Mouse (Mus musculus) limb, embryonic 11.5 days (tissue): ENCODE results near the gene Zfp518b. TPM values are rescaled to one million over a fixed set of nuclear protein-coding genes. Genes with fewer than 3 reads are reported as not detected.

Experiments
- ATAC-seq: fragments of 200-750 bp; cut with Nextera tagmentation; 2 replicates; pipeline ENCODE4 v1.8.0; 2017; ENCODE audit warnings: low read depth; ENCODE audit not compliant: insufficient number of reproducible peaks, low FRiP score, low TSS enrichment
- DNase-seq: peaks from one replicate; pipeline ENCODE4 v3.0.0-alpha.2; 2015; ENCODE audit warnings: low spot score
- H3K27ac ChIP-seq: fragments of 300-500 bp; sonication (generic); replicated peaks from 2 replicates; pipeline ENCODE4 v1.5.1; 2014; ENCODE audit warnings: low read depth, mild to moderate bottlenecking, low read length
- H3K27me3 ChIP-seq: fragments of 300-500 bp; sonication (generic); 2 replicates; pipeline ENCODE4 v1.6.1; 2014; ENCODE audit warnings: mild to moderate bottlenecking, low read length, mixed read lengths; ENCODE audit not compliant: control insufficient read depth, insufficient read depth
- H3K36me3 ChIP-seq: fragments of 300-500 bp; sonication (generic); 2 replicates; pipeline ENCODE4 v1.6.1; 2014; ENCODE audit warnings: mild to moderate bottlenecking, low read length, moderate library complexity, mixed read lengths; ENCODE audit not compliant: control insufficient read depth, insufficient read depth
- H3K4me1 ChIP-seq: fragments of 300-500 bp; sonication (generic); 2 replicates; pipeline ENCODE4 v1.6.1; 2014; ENCODE audit warnings: low read length, mixed read lengths; ENCODE audit not compliant: control insufficient read depth, insufficient read depth
- H3K4me2 ChIP-seq: fragments of 300-500 bp; sonication (generic); 2 replicates; pipeline ENCODE4 v1.6.1; 2014; ENCODE audit warnings: low read depth, mild to moderate bottlenecking, moderate library complexity; ENCODE audit not compliant: severe bottlenecking
- H3K4me3 ChIP-seq: fragments of 300-500 bp; sonication (generic); 2 replicates; pipeline ENCODE4 v1.5.1; 2014; ENCODE audit warnings: low read depth, low read length
- H3K9ac ChIP-seq: fragments of 300-500 bp; sonication (generic); 2 replicates; pipeline ENCODE4 v1.6.1; 2014; ENCODE audit warnings: mild to moderate bottlenecking, low read length
- H3K9me3 ChIP-seq: fragments of 300-500 bp; sonication (generic); 2 replicates; pipeline ENCODE4 v1.6.1; 2016; ENCODE audit warnings: low read length; ENCODE audit not compliant: control insufficient read depth
- WGBS: fragments of 180-500 bp; shearing (Covaris S2); extraction: QIAGEN DNeasy Blood & Tissue Kit; methylation state at CpG from one replicate; pipeline ENCODE4 v1.1.7; 2014; 5-methylcytosine and 5-hydroxymethylcytosine counted together
- polyA plus RNA-seq: library from polyadenylated mRNA; unstranded; fragments of >200 nt; fragmentation: Nextera tagmentation; extraction: Ambion mirVana; gene quantifications from 2 replicates; pipeline ENCODE4 v1.2.1, GENCODE M21; 2014

Gene Zfp518b
- 34.4 and 39.5 TPM in 2 replicates for polyA plus RNA-seq

- H3K27ac ChIP-seq: peak within 1 kb of the TSS; percentile 69; the same call in 1 of the 2 replicates
- peak within 1 kb of the TSS; percentile 62 for H3K4me3 ChIP-seq
- ATAC-seq: peak; percentile 93
- H3K9me3 ChIP-seq: no peaks in the 10 kb centered on the region
- H3K4me2 ChIP-seq: peak within 1 kb of the TSS; percentile 44
- peak within 1 kb of the TSS; percentile 94 for H3K9ac ChIP-seq
- H3K27me3 ChIP-seq: no peaks in the 10 kb centered on the region
- H3K36me3 ChIP-seq: peaks cover 18% of the 10 kb centered on the region
- under 1% methylated on average over 57 of the region's 89 CpGs for WGBS
- DNase-seq: peak; percentile 87
- no peaks in the 10 kb centered on the region for H3K4me1 ChIP-seq
These were observed at the start of gene Zfp518b for GRCm38 (mm10) chr5:38684164-38684911. TSS of gene Zfp518b (minus strand) at chr5:38684826.

DNA sequence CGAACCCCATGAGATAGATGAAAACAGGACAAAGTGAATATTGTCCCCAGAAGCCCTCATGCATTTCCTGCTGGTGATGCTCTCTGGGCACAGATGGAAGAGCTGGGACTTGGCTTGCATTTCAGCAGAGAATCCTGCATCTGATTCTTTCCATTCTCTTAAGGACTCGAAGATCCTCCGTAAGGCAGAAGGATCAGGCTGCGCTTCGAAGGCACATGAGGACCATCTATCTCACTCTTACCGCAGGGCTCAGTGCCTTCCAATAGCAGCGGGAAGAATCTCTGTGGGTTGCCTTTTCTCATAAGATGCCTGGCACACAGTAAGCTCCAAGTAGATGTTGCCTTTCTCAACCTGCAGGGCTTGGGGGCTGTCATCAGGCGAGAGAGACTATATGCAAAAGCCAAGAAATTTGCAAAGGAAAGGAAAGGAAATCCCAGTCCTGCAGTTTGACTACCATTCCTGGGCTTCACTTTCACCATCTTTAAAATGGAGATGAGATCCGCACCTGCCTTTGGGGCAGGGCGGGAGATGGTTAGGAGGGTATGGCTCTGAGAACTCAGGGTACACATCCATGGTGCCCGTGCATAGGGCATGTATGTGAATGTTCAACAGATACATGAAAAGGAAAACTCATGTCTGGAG, 24.4 kb upstream of the Zfp518b start:
- H3K9ac ChIP-seq: no peak overlapping the region
- no peaks in the 10 kb centered on the region for H3K27me3 ChIP-seq
- ATAC-seq (no peak), DNase-seq (no peak)
- no peak overlapping the region for H3K4me2 ChIP-seq
- no peaks in the 10 kb centered on the region for H3K9me3 ChIP-seq
- H3K4me3 ChIP-seq: no peak overlapping the region
- no peaks in the 10 kb centered on the region for H3K4me1 ChIP-seq
- H3K27ac ChIP-seq: no peak overlapping the region
- WGBS: 66% methylated on average over 11 of the region's 11 CpGs
- no peaks in the 10 kb centered on the region for H3K36me3 ChIP-seq

- no peaks in the 10 kb centered on the region for H3K9me3 ChIP-seq
- 88% methylated on average over 7 of the region's 7 CpGs for WGBS
- ATAC-seq (no peak), DNase-seq (no peak)
- no peak overlapping the region for H3K27ac ChIP-seq
- no peaks in the 10 kb centered on the region for H3K36me3 ChIP-seq
- no peak overlapping the region for H3K4me3 ChIP-seq
- no peaks in the 10 kb centered on the region for H3K27me3 ChIP-seq
- H3K4me1 ChIP-seq: no peaks in the 10 kb centered on the region
- no peak overlapping the region for H3K9ac ChIP-seq
- H3K4me2 ChIP-seq: no peak overlapping the region
These were observed 22.9 kb upstream of the Zfp518b start for GRCm38 (mm10) chr5:38707364-38708075.

DNA sequence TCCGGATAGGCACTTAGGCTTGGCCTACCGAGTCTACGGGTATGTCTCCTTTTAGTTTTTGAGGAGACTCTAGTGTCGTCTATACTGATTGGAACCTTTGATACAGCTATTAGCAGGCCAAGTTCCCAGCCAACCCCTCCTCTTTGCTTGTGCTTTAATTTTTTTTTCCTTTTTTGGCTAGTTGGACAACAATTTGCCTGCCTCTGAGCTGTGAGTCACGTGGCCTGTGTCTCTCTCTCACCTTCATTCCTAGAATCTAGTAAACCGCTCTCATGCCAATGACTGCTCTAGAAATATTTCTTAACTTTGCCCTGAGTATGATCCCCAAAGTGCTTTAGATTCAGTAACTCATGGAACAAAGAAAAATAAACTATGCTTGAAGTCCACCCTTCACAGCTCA, 18.3 kb upstream of the Zfp518b start:
- no peak for ATAC-seq
- H3K27ac ChIP-seq: no peak overlapping the region
- H3K9me3 ChIP-seq: no peaks in the 10 kb centered on the region
- DNase-seq: no peak
- H3K36me3 ChIP-seq: no peaks in the 10 kb centered on the region
- WGBS: 91% methylated on average over 6 of the region's 6 CpGs
- H3K4me1 ChIP-seq: no peaks in the 10 kb centered on the region
- H3K4me3 ChIP-seq: no peak overlapping the region
- H3K4me2 ChIP-seq: no peak overlapping the region
- no peak overlapping the region for H3K9ac ChIP-seq
- no peaks in the 10 kb centered on the region for H3K27me3 ChIP-seq

- H3K36me3 ChIP-seq: no peaks in the 10 kb centered on the region
- H3K27me3 ChIP-seq: no peaks in the 10 kb centered on the region
- no peak overlapping the region for H3K4me3 ChIP-seq
- H3K9ac ChIP-seq: no peak overlapping the region
- no peak overlapping the region for H3K4me2 ChIP-seq
- WGBS: 72% methylated on average over 2 of the region's 2 CpGs
- no peak for DNase-seq
- no peaks in the 10 kb centered on the region for H3K9me3 ChIP-seq
- no peak overlapping the region for H3K27ac ChIP-seq
- ATAC-seq: no peak
- H3K4me1 ChIP-seq: no peaks in the 10 kb centered on the region
These were observed 17.5 kb upstream of the Zfp518b start for GRCm38 (mm10) chr5:38702091-38702490.

GRCm38 (mm10) chr5:38698466-38698865, 13.8 kb upstream of the Zfp518b start:
- no peaks in the 10 kb centered on the region for H3K36me3 ChIP-seq

DNA sequence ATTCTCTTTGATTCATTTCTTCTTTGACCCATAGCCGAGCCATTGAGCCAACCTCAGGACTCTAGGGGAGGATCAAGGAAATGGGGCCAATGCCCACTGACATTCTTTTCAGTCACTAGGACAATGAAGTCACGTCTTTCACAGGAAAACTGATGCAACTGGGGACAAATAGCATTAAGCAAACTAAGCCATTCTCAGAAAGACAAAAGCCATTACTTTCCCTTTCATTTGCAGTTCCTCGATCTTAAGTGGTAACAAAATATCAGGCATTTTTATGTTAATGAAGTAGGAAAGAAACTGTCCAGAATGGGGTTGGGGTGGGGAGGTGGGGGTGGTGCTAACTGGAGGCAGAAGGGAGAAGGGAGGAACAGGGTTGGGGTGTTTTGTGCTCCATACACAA, 13.4 kb upstream of the Zfp518b start:
- Histone ChIP-seq H3K9me3 (no peaks in the 10 kb centered on the region), H3K36me3 (no peaks in the 10 kb centered on the region), H3K4me3 (no peak overlapping the region), H3K27me3 (no peaks in the 10 kb centered on the region), H3K4me2 (no peak overlapping the region), H3K9ac (no peak overlapping the region), H3K27ac (no peak overlapping the region), H3K4me1 (no peaks in the 10 kb centered on the region)
- ATAC-seq: no peak
- no peak for DNase-seq
- WGBS: 73% methylated on average over 3 of the region's 3 CpGs

More at GRCm38 (mm10) chr5:38698466-38698865, 13.8 kb upstream of the Zfp518b start:
- Histone ChIP-seq H3K9me3 (no peaks in the 10 kb centered on the region), H3K4me2 (no peak overlapping the region), H3K9ac (no peak overlapping the region), H3K27me3 (no peaks in the 10 kb centered on the region), H3K4me1 (no peaks in the 10 kb centered on the region), H3K27ac (no peak overlapping the region), H3K4me3 (no peak overlapping the region)
- ATAC-seq (no peak), DNase-seq (no peak)
- WGBS: 82% methylated on average over 5 of the region's 5 CpGs

DNA sequence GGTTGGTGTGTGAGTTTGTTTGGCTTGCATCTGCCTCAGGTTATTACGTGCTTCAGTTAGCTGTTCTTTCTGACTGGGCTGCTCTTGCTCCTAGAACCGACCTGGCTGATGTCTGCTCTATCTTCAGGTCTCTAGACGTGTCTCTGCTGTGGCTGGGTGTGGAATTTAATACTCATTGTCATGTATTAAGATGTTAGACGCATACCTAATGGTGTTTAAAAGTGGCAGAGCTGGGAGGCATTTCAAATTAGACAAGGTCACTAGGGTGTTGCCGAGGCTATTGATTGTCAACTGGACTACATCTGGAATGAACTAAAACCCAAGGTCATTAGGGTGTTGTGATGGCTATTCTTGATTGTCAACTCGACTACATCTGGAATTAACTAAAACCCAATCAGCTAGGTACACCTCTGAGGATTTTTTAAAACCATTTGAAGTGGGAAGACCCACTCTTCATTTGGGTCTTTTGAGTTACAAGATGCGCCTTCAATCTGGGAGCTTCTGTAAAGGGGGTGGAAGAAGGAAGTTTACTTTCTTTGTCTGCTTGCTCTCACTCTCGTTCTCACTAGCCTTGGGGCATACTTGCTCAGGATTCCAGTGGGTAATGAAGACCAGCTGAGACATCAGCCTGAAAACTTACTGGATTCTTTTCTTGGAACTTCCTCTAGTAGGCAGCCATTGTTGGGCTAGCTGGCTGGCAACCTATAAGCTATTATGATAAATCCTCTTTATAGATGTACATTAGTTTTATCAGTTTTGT, 12.2 kb upstream of the Zfp518b start:
- Histone ChIP-seq H3K9me3 (no peaks in the 10 kb centered on the region), H3K4me1 (no peaks in the 10 kb centered on the region), H3K9ac (no peak overlapping the region), H3K27me3 (no peaks in the 10 kb centered on the region), H3K4me3 (no peak overlapping the region), H3K4me2 (no peak overlapping the region), H3K36me3 (no peaks in the 10 kb centered on the region), H3K27ac (no peak overlapping the region)
- DNase-seq (peak; percentile 35), ATAC-seq (no peak)
- 28% methylated on average over 8 of the region's 8 CpGs for WGBS
